Mouse (Mus musculus) mesoderm, embryonic 11.5 days (tissue): ENCODE data around the gene Opa1.

Experiments used
- DNase-seq: peaks from one replicate; pipeline ENCODE4 v3.0.0-alpha.2; 2012; ENCODE audit warnings: low read depth, low spot score

The Opa1 gene

GRCm38 (mm10) chr16:29689187-29689819 lies 110.2 kb downstream of the Opa1 start:
- DNase-seq: no peak

DNA sequence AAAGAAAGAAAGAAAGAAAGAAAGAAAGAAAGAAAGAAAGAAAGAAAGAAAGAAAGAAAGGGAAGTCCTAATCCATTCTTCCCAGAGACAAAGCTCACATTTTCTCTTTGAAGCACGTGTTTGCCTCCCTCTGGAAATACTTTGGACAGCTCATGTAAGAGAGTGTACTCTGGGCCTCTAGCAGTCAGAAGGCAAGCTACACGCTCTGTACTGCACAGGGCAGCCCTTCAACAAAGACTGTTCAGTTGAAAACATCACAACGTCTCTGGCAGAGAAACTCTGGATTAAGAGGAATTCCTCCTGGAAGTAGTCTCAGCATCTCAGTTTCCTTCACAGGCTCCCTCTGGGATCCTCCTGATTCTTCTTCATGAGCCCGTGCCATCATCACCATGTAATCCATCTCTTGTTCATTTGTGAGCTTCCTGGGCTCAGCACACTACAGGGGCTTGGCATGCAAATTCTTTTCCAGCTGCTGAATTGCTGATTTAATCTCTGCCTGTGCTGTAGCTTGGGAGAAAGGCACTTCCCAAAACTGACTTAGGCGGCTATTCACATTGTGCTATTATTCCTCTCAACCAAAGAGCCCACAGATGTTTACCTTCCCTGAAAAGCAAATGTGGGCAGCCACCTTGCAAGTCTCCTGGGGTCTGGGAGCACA lies 114.0 kb downstream of the Opa1 start:
- DNase-seq: no peak

- DNase-seq: no peak
Measured at GRCm38 (mm10) chr16:29693791-29694419, 114.8 kb downstream of the Opa1 start.

DNA sequence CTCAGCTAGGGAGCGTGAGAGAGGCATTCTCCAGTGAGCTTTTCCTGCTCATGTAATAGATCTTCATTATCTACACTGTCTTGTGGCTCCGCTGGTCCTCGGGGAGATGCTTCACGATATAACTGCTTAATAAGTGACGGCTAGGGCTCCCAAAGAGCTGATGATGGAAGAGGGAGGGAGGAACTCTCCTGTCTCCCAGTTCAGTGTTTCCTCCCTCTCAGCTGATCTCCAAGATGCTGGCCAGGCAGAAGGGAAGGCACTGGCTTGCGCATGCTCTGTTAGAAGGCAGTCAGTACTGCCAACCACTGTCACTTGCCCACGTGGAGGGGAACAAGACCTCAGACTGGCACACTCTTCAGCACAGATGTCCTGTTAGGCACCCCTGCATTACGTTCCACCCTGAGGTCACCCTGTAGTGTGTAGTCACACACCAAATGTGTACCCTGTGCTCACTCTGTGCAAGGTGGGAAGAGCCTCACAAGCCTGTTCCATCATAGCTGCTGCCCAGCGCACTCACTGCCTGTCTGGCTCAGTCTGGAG lies 115.4 kb downstream of the Opa1 start:
- DNase-seq: no peak
